In genomic region chr9:70421257-70422056, GRCm38 (mm10) we compare ENCODE assay signal across 8 mouse cellular contexts. TPM values are rescaled to one million over a fixed set of nuclear protein-coding genes. Genes with fewer than 3 reads are reported as not detected.
DNase-seq lines count a peak whose midpoint lies in the region; ATAC-seq and TF ChIP-seq lines count a peak whose summit lies in the region.

Gene Ccnb2, minus strand, starts transcription at chr9:70421547.

- peak within 1 kb of the TSS; percentile 92 for H3K4me2 ChIP-seq in heart, embryonic 15.5 days
- H3K4me2 ChIP-seq in liver, embryonic 14.5 days (ENCODE audit: low read depth), result peak within 1 kb of the TSS; percentile 90
- H3K4me2 ChIP-seq in neural tube, embryonic 11.5 days (ENCODE audit: low read depth), result peak within 1 kb of the TSS; percentile 72

- H3K36me3 ChIP-seq in forebrain, embryonic 10.5 days (replicated peaks), result peaks cover 64% of the 10 kb centered on the region
- H3K36me3 ChIP-seq in heart, embryonic 15.5 days, result peaks cover 27% of the 10 kb centered on the region
- peaks cover 33% of the 10 kb centered on the region for H3K36me3 ChIP-seq in liver, embryonic 14.5 days (replicated peaks; ENCODE audit: control insufficient read depth, insufficient read depth, low read depth)
- H3K36me3 ChIP-seq in neural tube, embryonic 11.5 days (ENCODE audit: control insufficient read depth, insufficient read depth, low read length), result peaks cover 5% of the 10 kb centered on the region; the same call in 1 of the 2 replicates

- no peaks in the 10 kb centered on the region for H3K27me3 ChIP-seq in forebrain, embryonic 10.5 days (ENCODE audit: poor library complexity, severe bottlenecking)
- no peaks in the 10 kb centered on the region for H3K27me3 ChIP-seq in heart, embryonic 15.5 days
- H3K27me3 ChIP-seq in liver, embryonic 14.5 days (ENCODE audit: control insufficient read depth, insufficient read depth, low read length), result no peaks in the 10 kb centered on the region
- H3K27me3 ChIP-seq in neural tube, embryonic 11.5 days (ENCODE audit: control insufficient read depth, insufficient read depth, low read length), result no peaks in the 10 kb centered on the region

- WGBS in forebrain, embryonic 10.5 days, result 3% methylated on average over 45 of the region's 45 CpGs
- WGBS in heart, embryonic 15.5 days, result 2% methylated on average over 45 of the region's 45 CpGs
- WGBS in liver, embryonic 14.5 days (ENCODE audit: insufficient replicate concordance), result 1% methylated on average over 39 of the region's 45 CpGs
- WGBS in neural tube, embryonic 11.5 days, result 4% methylated on average over 45 of the region's 45 CpGs

- no peak for TF ChIP-seq EP300 in liver, embryonic 14.5 days (IDR thresholded peaks at IDR 0.05; ENCODE audit: low read depth)

- peaks cover 14% of the 10 kb centered on the region for H3K4me1 ChIP-seq in forebrain, embryonic 10.5 days
- H3K4me1 ChIP-seq in heart, embryonic 15.5 days (replicated peaks), result peaks cover 10% of the 10 kb centered on the region
- H3K4me1 ChIP-seq in liver, embryonic 14.5 days (replicated peaks; ENCODE audit: control insufficient read depth in 2 of 2, insufficient read depth in 2 of 2, low read length in 1 of 2), result peaks cover 7 to 12% of the 10 kb centered on the region in 2 experiments
- no peaks in the 10 kb centered on the region for H3K4me1 ChIP-seq in neural tube, embryonic 11.5 days (ENCODE audit: control insufficient read depth, insufficient read depth, low read length)

- H3K9me3 ChIP-seq in forebrain, embryonic 10.5 days, result no peaks in the 10 kb centered on the region
- no peaks in the 10 kb centered on the region for H3K9me3 ChIP-seq in heart, embryonic 15.5 days (replicated peaks)
- H3K9me3 ChIP-seq in liver, embryonic 14.5 days (ENCODE audit: control insufficient read depth, low read length), result no peaks in the 10 kb centered on the region
- no peaks in the 10 kb centered on the region for H3K9me3 ChIP-seq in neural tube, embryonic 11.5 days (ENCODE audit: control insufficient read depth, low read length)

- peak; percentile 93 for DNase-seq in c-Kit-negative CD71-positive TER-119-positive erythroid progenitor cells, embryonic 14.5 days (ENCODE audit: low read depth, low spot score)
- DNase-seq in forebrain, embryonic 10.5 days (ENCODE audit: extremely low spot score, low spot score), result peak; percentile 90
- DNase-seq in kidney, postnatal 25 days, result peak; percentile 93 to 95
- DNase-seq in liver, embryonic 14.5 days (ENCODE audit: low read depth in 3 of 3, low spot score in 3 of 3), result peak; percentile 94 to 95 (median 95)
- DNase-seq in neural tube, embryonic 11.5 days (ENCODE audit: low spot score), result peak; percentile 94
- DNase-seq in telencephalon, adult 2 months (ENCODE audit: low read depth, low spot score), result peak; percentile 66

- peak; percentile 100 for ATAC-seq in CD4-positive, CD25-positive, alpha-beta regulatory T cell, adult 4 months
- ATAC-seq in heart, embryonic 15.5 days (replicated peaks; ENCODE audit: insufficient number of reproducible peaks, insufficient read depth, low FRiP score, low read depth), result peak; percentile 94
- peak; percentile 100 for ATAC-seq in liver, embryonic 14.5 days (ENCODE audit: insufficient read depth)
- peak; percentile 98 for ATAC-seq in neural tube, embryonic 11.5 days (ENCODE audit: insufficient read depth, low FRiP score, low TSS enrichment)

- H3K4me3 ChIP-seq in forebrain, embryonic 10.5 days, result peak within 1 kb of the TSS; percentile 74
- peak within 1 kb of the TSS; percentile 71 for H3K4me3 ChIP-seq in heart, embryonic 15.5 days
- H3K4me3 ChIP-seq in liver, embryonic 14.5 days (ENCODE audit: insufficient read depth in 1 of 2, low read depth in 2 of 2, low read length in 2 of 2), result peak within 1 kb of the TSS; percentile 83 to 97
- peak within 1 kb of the TSS; percentile 67 for H3K4me3 ChIP-seq in neural tube, embryonic 11.5 days (ENCODE audit: low read depth, low read length)

- no peak for TF ChIP-seq CTCF in liver, embryonic 14.5 days (IDR thresholded peaks at IDR 0.05; ENCODE audit: low read depth)

- peak within 1 kb of the TSS; percentile 71 for H3K9ac ChIP-seq in heart, embryonic 15.5 days
- peak within 1 kb of the TSS; percentile 100 for H3K9ac ChIP-seq in liver, embryonic 14.5 days (replicated peaks)
- peak within 1 kb of the TSS; percentile 87 for H3K9ac ChIP-seq in neural tube, embryonic 11.5 days (ENCODE audit: low read length)

- peak within 1 kb of the TSS; percentile 96 for H3K27ac ChIP-seq in forebrain, embryonic 10.5 days
- peak within 1 kb of the TSS; percentile 56 for H3K27ac ChIP-seq in heart, embryonic 15.5 days
- peak within 1 kb of the TSS; percentile 85 for H3K27ac ChIP-seq in liver, embryonic 14.5 days
- peak within 1 kb of the TSS; percentile 61; the same call in 1 of the 2 replicates for H3K27ac ChIP-seq in neural tube, embryonic 11.5 days (ENCODE audit: low read depth, low read length)

RNA-seq across cellular contexts. Expression of gene Ccnb2, which starts in this region (rescaled TPM):
- 10 to 100 TPM in 1 of 2 experiments, 1 to 10 TPM in 1; 9.8 to 21.7 TPM for polyA plus RNA-seq in CD4-positive, CD25-positive, alpha-beta regulatory T cell, adult 4 months (2017; shearing (Covaris generic))
- 226 and 234 TPM in 2 replicates for polyA plus RNA-seq in forebrain, embryonic 10.5 days (2016; fragmentation: Nextera tagmentation; extraction: Ambion mirVana)
- polyA plus RNA-seq in heart, embryonic 15.5 days (2015; fragmentation: Nextera tagmentation; extraction: Ambion mirVana), result 129 and 142 TPM in 2 replicates
- 97.0 and 116 TPM in 2 replicates for polyA plus RNA-seq in liver, embryonic 14.5 days (2012; rRNA removed)
- 233 and 240 TPM in 2 replicates for polyA plus RNA-seq in liver, embryonic 14.5 days (2014; fragmentation: Nextera tagmentation; extraction: Ambion mirVana)
- polyA plus RNA-seq in neural tube, embryonic 11.5 days (2014; fragmentation: Nextera tagmentation; extraction: Ambion mirVana), result 190 and 195 TPM in 2 replicates

Comparison
In these comparisons a context has a peak if more than half of its experiments do, and no peak if none do; other contexts are left out.
1. Peak in every context shown above with its lines: DNase-seq, ATAC-seq, H3K4me3 ChIP-seq and H3K27ac ChIP-seq.